Mouse (Mus musculus) layer of hippocampus, adult 8-10 months (tissue): ENCODE results near the gene Ptprn2. TPM values are rescaled to one million over a fixed set of nuclear protein-coding genes. Genes with fewer than 3 reads are reported as not detected.

ENCODE experiments used
- DNase-seq, 2 experiments: peaks; one replicate each; pipeline ENCODE4 v3.0.0; 2022; ENCODE audit warnings: low spot score in 2 of 2
- total RNA-seq, 4 experiments: library from RNA; stranded (reverse); gene quantifications; 2 replicates each; pipeline ENCODE4 v1.2.4; 2022

The Ptprn2 gene
- total RNA-seq, 4 experiments from 2014 or later = 279 to 314 (median 303) TPM

GRCm38 (mm10) chr12:117127078-117127477 lies 641.6 kb downstream of the Ptprn2 start:
- DNase-seq = no peak

GRCm38 (mm10) chr12:117127485-117127884 lies 642.0 kb downstream of the Ptprn2 start:
- no peak for DNase-seq

GRCm38 (mm10) chr12:117132095-117132494 lies 646.6 kb downstream of the Ptprn2 start:
- DNase-seq = no peak

- DNase-seq = no peak
Measured at GRCm38 (mm10) chr12:117135205-117135604, 649.7 kb downstream of the Ptprn2 start.

- no peak for DNase-seq
Measured at GRCm38 (mm10) chr12:117136472-117137010, 651.0 kb downstream of the Ptprn2 start.

GRCm38 (mm10) chr12:117140901-117141300 lies 655.4 kb downstream of the Ptprn2 start:
- no peak for DNase-seq

GRCm38 (mm10) chr12:117141394-117141793 lies 655.9 kb downstream of the Ptprn2 start:
- no peak for DNase-seq

- DNase-seq = no peak
Measured at GRCm38 (mm10) chr12:117149176-117149575, 663.7 kb downstream of the Ptprn2 start.

GRCm38 (mm10) chr12:117150611-117151395 lies 665.3 kb downstream of the Ptprn2 start:
- no peak for DNase-seq

- DNase-seq = no peak
Measured at GRCm38 (mm10) chr12:117151611-117152010, 666.1 kb downstream of the Ptprn2 start.

- no peak for DNase-seq
Measured at GRCm38 (mm10) chr12:117152366-117153165, 667.0 kb downstream of the Ptprn2 start.

GRCm38 (mm10) chr12:117153166-117153480 lies 667.6 kb downstream of the Ptprn2 start:
- no peak for DNase-seq

GRCm38 (mm10) chr12:117153671-117154355 lies 668.3 kb downstream of the Ptprn2 start:
- DNase-seq = no peak

- DNase-seq = no peak
Measured at GRCm38 (mm10) chr12:117154356-117155243, 669.1 kb downstream of the Ptprn2 start.

GRCm38 (mm10) chr12:117155307-117156220 lies 670.0 kb downstream of the Ptprn2 start:
- no peak for DNase-seq

- DNase-seq = no peak
Measured at GRCm38 (mm10) chr12:117156256-117156655, 670.7 kb downstream of the Ptprn2 start.

GRCm38 (mm10) chr12:117156786-117157185 lies 671.3 kb downstream of the Ptprn2 start:
- DNase-seq = no peak

GRCm38 (mm10) chr12:117157249-117157648 lies 671.7 kb downstream of the Ptprn2 start:
- DNase-seq = no peak

GRCm38 (mm10) chr12:117157660-117158386 lies 672.3 kb downstream of the Ptprn2 start:
- no peak for DNase-seq
